Mouse (Mus musculus) CH12.LX (cell line): ENCODE results near the gene Nf1.

Source experiments
- CTCF ChIP-seq, 2 experiments: IDR thresholded peaks in 1 of 2; conservative IDR thresholded peaks in 1 of 2; 2 replicates each; pipeline ENCODE4 v1.5.1; 2011 to 2012; ENCODE audit warnings: low read depth in 2 of 2, low read length in 2 of 2, improper control_type of control experiment in 1 of 2, inconsistent platforms in 1 of 2, mild to moderate bottlenecking in 1 of 2, moderate library complexity in 1 of 2
- EP300 ChIP-seq: IDR thresholded peaks from 2 replicates; pipeline ENCODE4 v1.6.1; 2011; ENCODE audit warnings: low read length, improper control_type of control experiment
- TCF12 ChIP-seq: IDR thresholded peaks from 2 replicates; pipeline ENCODE4 v1.6.1; 2014; ENCODE audit warnings: low read depth, mild to moderate bottlenecking, inconsistent platforms, low read length, improper control_type of control experiment
- ZNF384 ChIP-seq: IDR thresholded peaks from 2 replicates; pipeline ENCODE4 v1.6.1; 2012; ENCODE audit warnings: low read depth, low read length, improper control_type of control experiment, inconsistent platforms

GRCm38 (mm10) chr11:79515798-79516197 is 176.3 kb downstream of the Nf1 start:
- TF ChIP-seq ZNF384, result no peak
- TF ChIP-seq TCF12, result no peak
- no peak for TF ChIP-seq CTCF (conservative IDR thresholded peaks at IDR 0.05 in 1 of 2, IDR thresholded peaks at IDR 0.05 in 1 of 2; ENCODE audit: low read depth in 2 of 2, low read length in 2 of 2)
- TF ChIP-seq EP300, result no peak
